Mouse (Mus musculus): ENCODE measurements around the gene Scin. TPM values are rescaled to one million over a fixed set of nuclear protein-coding genes. Genes with fewer than 3 reads are reported as not detected.
"Not testable (repeated sequence)": the region's sequence is repeated elsewhere in the genome, so short reads cannot be mapped to it uniquely, and the experiment has no call there.

The Scin gene
- 0.22 and 0.43 TPM in 2 replicates for polyA plus RNA-seq (2016; fragmentation: Nextera tagmentation; extraction: Ambion mirVana)

DNA sequence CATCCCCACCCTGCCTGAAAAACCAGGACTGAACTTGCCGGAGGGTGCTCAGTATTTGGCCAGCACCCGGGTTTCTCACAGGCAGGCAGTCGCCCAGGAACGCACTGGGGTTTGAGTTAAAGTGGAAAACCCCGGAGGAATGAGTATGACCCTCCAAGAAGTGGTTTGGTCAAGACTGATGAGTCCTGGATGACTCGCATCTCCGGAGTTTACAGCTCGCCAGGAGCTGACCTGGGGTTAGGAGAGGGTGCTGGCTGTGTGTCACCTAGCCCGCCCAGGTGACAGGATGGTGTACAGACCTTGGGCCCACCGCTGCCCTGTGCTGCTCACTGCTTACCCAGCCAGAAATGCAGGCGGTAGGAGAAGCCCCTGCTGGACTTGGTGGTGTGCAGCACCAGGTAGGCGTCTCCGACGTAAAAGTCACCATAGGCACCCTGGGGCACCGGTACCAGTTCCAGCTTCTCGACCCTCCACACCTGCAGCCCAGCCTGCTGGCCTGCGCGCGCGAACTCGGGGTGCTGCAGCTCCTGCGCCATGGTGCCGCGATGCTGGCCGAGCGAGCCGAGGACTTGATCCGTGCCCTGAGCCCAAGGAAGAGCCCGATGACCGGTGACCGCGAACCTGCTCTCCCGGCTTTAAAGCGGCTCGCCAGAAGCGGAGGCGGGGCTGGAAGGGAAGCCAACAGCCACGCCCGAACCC lies at the start of gene Scin:
Gene Scin (minus strand): TSS at position 656 of the 699 bp plus-strand sequence.
- peak within 1 kb of the TSS; percentile 60 for H3K4me2 ChIP-seq
- H3K4me1 ChIP-seq, result 0 out of 2 replicates have a peak, but pooled peaks cover 8% of the 10 kb centered on the region
- no peaks in the 10 kb centered on the region for H3K36me3 ChIP-seq
- no peak within 1 kb of the TSS for H3K9ac ChIP-seq
- peaks cover 41% of the 10 kb centered on the region for H3K27me3 ChIP-seq (replicated peaks)
- H3K9me3 ChIP-seq (replicated peaks), result no peaks in the 10 kb centered on the region
- H3K27ac ChIP-seq, result no peak within 1 kb of the TSS
- H3K4me3 ChIP-seq, result peak within 1 kb of the TSS; percentile 37
- ATAC-seq, result no peak
- WGBS (ENCODE audit: insufficient replicate concordance), result 4% methylated on average over 39 of the region's 39 CpGs

GRCm38 (mm10) chr12:40177089-40177488 lies 43.1 kb upstream of the Scin start:
- no peak overlapping the region for H3K27ac ChIP-seq
- H3K27me3 ChIP-seq (replicated peaks), result no peaks in the 10 kb centered on the region
- no peaks in the 10 kb centered on the region for H3K4me1 ChIP-seq
- WGBS (ENCODE audit: insufficient replicate concordance), result 45% methylated on average over 6 of the region's 6 CpGs
- ATAC-seq, result no peak
- H3K36me3 ChIP-seq, result no peaks in the 10 kb centered on the region
- no peak overlapping the region for H3K4me3 ChIP-seq
- no peak overlapping the region for H3K9ac ChIP-seq
- no peak overlapping the region for H3K4me2 ChIP-seq
- peaks cover 7% of the 10 kb centered on the region; the same call in 1 of the 2 replicates for H3K9me3 ChIP-seq (replicated peaks)

GRCm38 (mm10) chr12:40176158-40176557 lies 42.1 kb upstream of the Scin start:
- H3K4me2 ChIP-seq, result no peak overlapping the region
- no peak overlapping the region for H3K27ac ChIP-seq
- H3K9me3 ChIP-seq (replicated peaks), result peaks cover 5% of the 10 kb centered on the region; the same call in 1 of the 2 replicates
- H3K9ac ChIP-seq, result no peak overlapping the region
- no peaks in the 10 kb centered on the region for H3K36me3 ChIP-seq
- no peaks in the 10 kb centered on the region for H3K27me3 ChIP-seq (replicated peaks)
- H3K4me3 ChIP-seq, result no peak overlapping the region
- no peaks in the 10 kb centered on the region for H3K4me1 ChIP-seq
- no peak for ATAC-seq
- 53% methylated on average over 2 of the region's 2 CpGs for WGBS (ENCODE audit: insufficient replicate concordance)

DNA sequence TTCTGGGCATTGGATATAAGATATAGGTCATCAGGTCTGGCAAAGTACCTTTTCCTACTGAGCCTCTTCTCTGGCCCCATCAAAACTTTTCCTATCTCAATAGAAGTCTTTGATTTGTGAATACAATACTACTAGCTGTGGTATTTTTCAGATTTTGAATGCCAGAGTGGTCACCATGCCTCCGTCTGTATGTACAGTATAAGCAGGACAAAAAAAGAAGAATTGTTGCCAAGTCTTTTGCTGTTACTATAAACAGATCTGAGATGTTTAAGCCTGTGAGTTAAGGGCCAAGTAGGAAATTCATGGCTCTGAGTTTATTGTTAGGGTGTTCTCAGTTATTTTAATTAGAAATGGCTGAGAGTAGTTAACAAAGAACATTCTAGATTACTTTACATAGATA lies 41.1 kb upstream of the Scin start:
- WGBS (ENCODE audit: insufficient replicate concordance), result 32% methylated on average over 1 of the region's 1 CpGs
- not testable (repeated sequence) for H3K9ac ChIP-seq

DNA sequence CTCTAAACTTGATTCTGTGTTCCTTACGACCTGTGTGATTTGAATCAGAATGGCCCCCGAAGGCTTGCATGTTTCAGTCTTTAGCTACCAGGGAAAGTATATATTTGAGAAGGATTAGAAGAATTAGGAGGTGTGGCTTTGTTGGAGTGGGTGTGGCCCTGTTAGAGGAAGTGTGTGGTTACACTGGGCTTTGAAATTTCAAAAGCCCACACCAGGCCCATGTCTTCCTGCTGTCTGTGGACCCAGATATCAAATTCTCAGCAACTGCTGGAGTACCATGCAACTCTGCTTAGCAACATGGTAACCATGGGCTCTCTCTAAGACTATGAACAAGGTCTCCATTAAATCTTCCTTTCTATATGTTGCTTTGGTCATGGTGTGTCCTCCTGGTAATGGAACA lies 37.6 kb upstream of the Scin start:
- Histone ChIP-seq H3K27ac (no peak overlapping the region), H3K4me1 (no peaks in the 10 kb centered on the region), H3K4me3 (no peak overlapping the region), H3K36me3 (no peaks in the 10 kb centered on the region), H3K9me3 (replicated peaks) (no peaks in the 10 kb centered on the region), H3K4me2 (no peak overlapping the region), H3K9ac (no peak overlapping the region), H3K27me3 (replicated peaks) (no peaks in the 10 kb centered on the region)
- 62% methylated on average over 2 of the region's 2 CpGs for WGBS (ENCODE audit: insufficient replicate concordance)
- ATAC-seq, result no peak

More for the DNA sequence above, 41.1 kb upstream of the Scin start:
- not testable (repeated sequence) for ATAC-seq; H3K27ac ChIP-seq; H3K9me3 ChIP-seq (replicated peaks); H3K36me3 ChIP-seq; H3K4me2 ChIP-seq; H3K4me1 ChIP-seq; H3K4me3 ChIP-seq; H3K27me3 ChIP-seq (replicated peaks)

DNA sequence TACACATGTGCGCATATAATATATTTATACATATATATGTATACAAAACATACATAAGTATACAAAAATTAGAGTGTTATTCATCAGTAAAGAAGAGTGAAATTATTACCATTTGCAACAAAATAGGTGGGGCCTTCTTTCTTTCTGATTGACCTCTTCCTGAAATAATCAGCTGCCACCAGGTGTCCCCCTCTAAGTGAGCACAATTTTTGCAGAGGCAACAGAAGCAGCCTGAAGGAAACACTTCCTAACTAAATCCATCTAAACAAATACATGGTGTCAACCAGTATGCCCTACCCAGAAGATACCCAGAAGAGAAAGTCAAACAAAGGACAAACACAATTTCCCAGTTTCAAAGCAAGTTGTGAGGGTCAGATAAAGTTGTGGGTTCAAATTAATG lies 35.6 kb upstream of the Scin start:
- 87% methylated on average over 1 of the region's 1 CpGs for WGBS (ENCODE audit: insufficient replicate concordance)
- ATAC-seq, result no peak
- Histone ChIP-seq H3K36me3 (no peaks in the 10 kb centered on the region), H3K4me1 (no peaks in the 10 kb centered on the region), H3K9ac (no peak overlapping the region), H3K4me3 (no peak overlapping the region), H3K9me3 (replicated peaks) (no peaks in the 10 kb centered on the region), H3K27me3 (replicated peaks) (no peaks in the 10 kb centered on the region), H3K27ac (no peak overlapping the region), H3K4me2 (no peak overlapping the region)

- H3K9ac ChIP-seq, result no peak overlapping the region
- H3K4me3 ChIP-seq, result no peak overlapping the region
- H3K36me3 ChIP-seq, result no peaks in the 10 kb centered on the region
- H3K9me3 ChIP-seq (replicated peaks), result no peaks in the 10 kb centered on the region
- no peak for ATAC-seq
- no peaks in the 10 kb centered on the region for H3K4me1 ChIP-seq
- 4% methylated on average over 2 of the region's 2 CpGs for WGBS (ENCODE audit: insufficient replicate concordance)
- no peak overlapping the region for H3K4me2 ChIP-seq
- no peak overlapping the region for H3K27ac ChIP-seq
- H3K27me3 ChIP-seq (replicated peaks), result no peaks in the 10 kb centered on the region
These were observed 30.6 kb upstream of the Scin start for GRCm38 (mm10) chr12:40164621-40165020.

- H3K4me2 ChIP-seq, result no peak overlapping the region
- no peak overlapping the region for H3K27ac ChIP-seq
- H3K36me3 ChIP-seq, result no peaks in the 10 kb centered on the region
- ATAC-seq, result no peak
- 57% methylated on average over 2 of the region's 2 CpGs for WGBS (ENCODE audit: insufficient replicate concordance)
- H3K4me1 ChIP-seq, result no peaks in the 10 kb centered on the region
- H3K4me3 ChIP-seq, result no peak overlapping the region
- no peaks in the 10 kb centered on the region for H3K9me3 ChIP-seq (replicated peaks)
- no peak overlapping the region for H3K9ac ChIP-seq
- no peaks in the 10 kb centered on the region for H3K27me3 ChIP-seq (replicated peaks)
These were observed 26.7 kb upstream of the Scin start for GRCm38 (mm10) chr12:40160777-40161176.

- Histone ChIP-seq H3K9me3 (replicated peaks) (no peaks in the 10 kb centered on the region), H3K27me3 (replicated peaks) (no peaks in the 10 kb centered on the region), H3K27ac (no peak overlapping the region), H3K9ac (no peak overlapping the region), H3K4me1 (no peaks in the 10 kb centered on the region), H3K4me2 (no peak overlapping the region), H3K36me3 (no peaks in the 10 kb centered on the region), H3K4me3 (no peak overlapping the region)
- ATAC-seq, result no peak
- WGBS (ENCODE audit: insufficient replicate concordance), result 63% methylated on average over 6 of the region's 6 CpGs
These were observed 20.2 kb upstream of the Scin start for GRCm38 (mm10) chr12:40154188-40154587.

- Histone ChIP-seq H3K36me3 (no peaks in the 10 kb centered on the region), H3K9me3 (replicated peaks) (no peaks in the 10 kb centered on the region), H3K4me3 (no peak overlapping the region), H3K27ac (no peak overlapping the region), H3K4me2 (no peak overlapping the region), H3K27me3 (replicated peaks) (no peaks in the 10 kb centered on the region), H3K4me1 (no peaks in the 10 kb centered on the region), H3K9ac (no peak overlapping the region)
- 42% methylated on average over 8 of the region's 8 CpGs for WGBS (ENCODE audit: insufficient replicate concordance)
- ATAC-seq, result no peak
These were observed 18.5 kb upstream of the Scin start for GRCm38 (mm10) chr12:40152353-40153069.

GRCm38 (mm10) chr12:40147319-40147718 lies 13.3 kb upstream of the Scin start:
- Histone ChIP-seq H3K9me3 (replicated peaks) (no peaks in the 10 kb centered on the region), H3K27ac (no peak overlapping the region), H3K9ac (no peak overlapping the region), H3K4me2 (no peak overlapping the region), H3K4me3 (no peak overlapping the region), H3K4me1 (no peaks in the 10 kb centered on the region), H3K27me3 (replicated peaks) (0 out of 2 replicates have a peak, but pooled peaks cover 3% of the 10 kb centered on the region), H3K36me3 (no peaks in the 10 kb centered on the region)
- WGBS (ENCODE audit: insufficient replicate concordance), result 55% methylated on average over 4 of the region's 4 CpGs
- ATAC-seq, result no peak

- no peak overlapping the region for H3K4me2 ChIP-seq
- 0 out of 2 replicates have a peak, but pooled peaks cover 3% of the 10 kb centered on the region for H3K27me3 ChIP-seq (replicated peaks)
- H3K9ac ChIP-seq, result no peak overlapping the region
- no peak for ATAC-seq
- H3K36me3 ChIP-seq, result no peaks in the 10 kb centered on the region
- no peak overlapping the region for H3K4me3 ChIP-seq
- WGBS (ENCODE audit: insufficient replicate concordance), result 40% methylated on average over 5 of the region's 5 CpGs
- H3K9me3 ChIP-seq (replicated peaks), result no peaks in the 10 kb centered on the region
- no peak overlapping the region for H3K27ac ChIP-seq
- no peaks in the 10 kb centered on the region for H3K4me1 ChIP-seq
These were observed 12.5 kb upstream of the Scin start for GRCm38 (mm10) chr12:40146510-40146909.
